Mouse (Mus musculus) adrenal gland (tissue): ENCODE data around the gene Il25.

Experiments
- microRNA-seq, 2 experiments: library from miRNA; unstranded; fragments of <30 nt; microRNA quantifications; one replicate each; pipeline ENCODE4; 2019

Il25 gene

Small RNAs within 50 kb of the gene (microRNA-seq; reads per million reads assigned to microRNA genes)
- 0 reads per million in 2 experiments for gene Mir208a
- gene Mir208b = 0 reads per million in 2 experiments
